Mouse (Mus musculus): ENCODE results near the gene Clec4d.

- TF ChIP-seq CTCF (IDR thresholded peaks at IDR 0.05; ENCODE audit: low read depth) (no peak), EP300 (IDR thresholded peaks at IDR 0.05; ENCODE audit: low read depth) (no peak)
These were observed 1.0 kb upstream of the Clec4d start for GRCm38 (mm10) chr6:123260868-123261267.

Measured in liver, embryonic 14.5 days (tissue).